Mouse (Mus musculus): ENCODE results near the gene Gm43064. TPM values are rescaled to one million over a fixed set of nuclear protein-coding genes. Genes with fewer than 3 reads are reported as not detected.
"Not testable (repeated sequence)": the region's sequence is repeated elsewhere in the genome, so short reads cannot be mapped to it uniquely, and the experiment has no call there.

Gm43064 gene
- under 1 TPM; 0.19 to 0.27 (median 0.26) TPM for total RNA-seq (2022)

DNA sequence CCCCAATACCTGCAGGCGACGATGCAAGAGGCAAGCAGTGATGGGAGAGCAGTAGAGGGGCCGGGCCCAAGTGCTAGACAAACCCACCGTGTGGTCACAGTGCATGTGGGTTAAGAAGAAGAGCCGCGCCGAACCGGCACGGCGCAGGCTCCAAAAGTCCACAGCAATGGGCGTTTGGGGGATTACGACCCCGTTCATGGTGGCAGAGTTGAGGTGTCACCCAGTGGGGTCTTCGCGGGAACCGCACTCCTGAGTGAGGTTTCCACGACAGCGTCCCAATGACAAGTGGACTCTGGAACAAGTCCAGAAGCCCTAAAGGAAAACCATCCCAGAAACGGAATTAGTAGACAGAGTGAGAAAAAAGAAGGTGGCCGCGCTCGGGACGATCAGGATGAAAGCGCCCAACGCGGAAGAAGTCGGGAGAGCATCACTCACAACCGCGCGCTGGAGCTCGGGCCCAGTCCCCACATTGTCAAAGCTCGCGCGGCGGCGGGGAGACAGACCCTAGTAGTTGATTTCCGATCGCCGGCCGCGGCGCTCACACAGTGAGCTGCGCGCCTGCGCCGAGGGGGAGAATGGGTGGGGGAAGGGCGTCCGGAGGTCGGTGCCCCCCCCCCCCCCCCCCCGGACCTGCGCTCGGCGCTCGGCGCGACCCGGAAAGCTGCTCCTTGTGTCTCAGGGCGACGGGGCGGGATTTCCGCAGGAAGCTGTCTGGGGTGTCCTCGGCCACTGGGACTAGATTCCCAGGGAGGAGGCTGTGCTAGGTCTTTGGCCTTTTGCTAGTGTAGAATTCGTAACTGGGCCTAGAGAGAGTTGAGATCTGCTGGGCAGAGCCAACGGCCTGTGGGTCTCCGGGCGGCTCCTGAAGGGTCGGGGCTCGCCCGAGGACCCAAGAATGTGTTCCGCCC is at the start of gene Gm43064, which contains the start of the genes Dclre1b and Ap4b1:
TSS of gene Gm43064 (plus strand) at position 683 of the 908 bp plus-strand sequence.
TSS of gene Dclre1b (minus strand) at position 554 of the 908 bp plus-strand sequence.
TSS of gene Ap4b1 (plus strand) at position 630 of the 908 bp plus-strand sequence.
- peak; percentile 71 to 82 for DNase-seq (ENCODE audit: low spot score in 2 of 2)

DNA sequence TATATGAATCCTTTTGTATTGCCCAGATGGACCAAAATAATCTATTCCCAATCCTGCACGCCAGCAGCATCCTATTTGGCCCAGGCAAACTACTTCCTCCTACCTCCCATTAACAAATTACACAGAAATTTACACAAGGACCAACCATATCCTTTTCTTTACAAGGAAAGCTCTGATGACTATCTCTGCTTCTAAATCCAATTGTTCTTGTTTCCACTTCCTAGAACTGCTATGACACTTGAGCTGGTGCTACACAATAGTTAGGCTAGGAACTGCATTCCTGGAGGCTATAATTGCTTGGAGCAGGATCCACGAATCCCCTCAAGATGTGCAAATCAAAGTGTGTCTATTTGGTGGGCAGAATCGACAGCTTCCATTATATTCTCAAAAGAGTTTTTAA is 42.6 kb upstream of the Gm43064 start:
- no peak for DNase-seq (ENCODE audit: low spot score in 2 of 2)

DNA sequence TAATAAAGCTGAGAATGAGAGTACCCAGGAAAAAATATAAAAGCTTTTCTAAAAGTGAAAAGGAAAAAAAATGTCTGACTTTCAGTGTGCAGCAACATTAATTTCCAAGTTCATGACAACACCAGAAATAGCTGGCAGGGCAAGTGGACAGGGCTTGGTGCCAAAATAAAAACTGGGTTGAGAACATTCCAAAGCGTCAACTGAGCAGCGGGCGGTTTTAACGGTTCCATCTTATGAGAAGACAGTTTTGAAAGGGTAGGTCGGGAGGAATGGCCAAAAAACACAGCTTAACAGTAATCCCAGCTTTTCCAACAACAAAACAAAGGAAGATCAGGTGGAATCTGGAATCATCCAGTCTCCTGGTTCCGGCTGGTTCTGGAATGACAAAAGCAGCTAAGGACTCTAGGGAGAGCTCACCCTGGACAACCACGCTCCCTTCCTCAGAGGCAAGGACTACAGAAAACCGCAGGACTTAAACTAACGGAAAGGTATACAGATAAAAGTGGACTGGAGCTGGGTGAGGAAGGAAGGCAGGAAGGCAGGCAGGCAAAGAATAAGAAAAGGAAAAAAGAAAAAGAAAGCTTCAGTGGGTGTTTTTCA is 37.7 kb upstream of the Gm43064 start:
- no peak for DNase-seq (ENCODE audit: low spot score in 2 of 2)

DNA sequence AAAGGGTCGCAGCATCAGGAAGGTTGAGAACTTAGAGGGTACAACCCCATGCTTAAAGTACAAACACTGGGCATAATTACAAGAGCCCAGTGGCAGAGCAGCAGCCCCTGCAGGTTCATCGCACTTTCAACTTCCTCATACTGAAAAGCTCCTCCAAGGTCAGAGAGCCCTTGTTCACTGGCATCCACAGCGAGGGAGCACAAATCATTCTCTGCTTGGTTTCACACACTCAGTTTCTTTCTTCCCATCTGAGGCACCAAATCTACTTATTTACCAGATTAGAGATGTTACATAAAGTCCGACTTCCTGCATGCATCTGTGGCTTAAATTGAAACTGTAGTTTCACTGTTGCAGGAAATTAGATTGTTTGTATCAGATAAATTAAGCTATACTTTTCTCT is 36.5 kb upstream of the Gm43064 start:
- DNase-seq (ENCODE audit: low spot score in 2 of 2) = no peak

DNA sequence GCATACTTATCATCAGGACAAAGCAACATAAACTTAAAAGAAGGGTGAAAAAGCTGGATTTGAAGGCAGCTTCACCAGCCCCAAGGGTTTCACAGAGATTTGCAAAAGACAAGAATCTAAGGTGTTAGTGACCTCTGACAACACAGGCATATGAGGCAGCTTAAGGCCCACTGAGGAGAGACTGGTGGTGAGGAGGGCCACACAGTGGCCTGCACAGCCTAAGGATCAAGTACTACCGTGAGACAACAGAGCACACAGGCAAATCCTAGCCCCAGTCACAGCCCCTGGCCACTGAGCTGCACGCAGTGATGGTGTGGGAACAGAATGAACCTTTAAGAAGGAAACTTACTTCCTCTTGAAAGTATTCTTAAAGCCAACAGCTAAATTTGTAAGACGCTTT is 35.9 kb upstream of the Gm43064 start:
- no peak for DNase-seq (ENCODE audit: low spot score in 2 of 2)

DNA sequence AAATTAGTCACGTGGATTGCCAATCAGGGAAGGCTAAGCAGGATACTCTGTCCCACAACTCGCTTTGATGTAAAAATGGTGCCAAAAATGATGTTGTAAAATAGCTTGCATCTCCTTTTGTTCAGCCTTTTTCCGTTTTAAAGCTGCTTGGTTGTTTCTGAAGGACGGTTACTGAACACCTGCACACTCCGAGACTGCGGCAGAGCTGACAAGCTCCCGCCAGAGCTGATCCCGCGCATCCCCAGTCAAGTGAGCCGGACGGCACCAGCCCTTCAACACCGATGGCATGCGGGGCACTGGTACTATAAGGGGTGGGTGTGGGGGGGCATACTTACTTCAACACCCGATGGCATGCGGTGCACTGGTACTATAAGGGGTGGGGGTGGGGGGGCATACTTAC is 35.4 kb upstream of the Gm43064 start:
- DNase-seq (ENCODE audit: low spot score in 2 of 2) = no peak

DNA sequence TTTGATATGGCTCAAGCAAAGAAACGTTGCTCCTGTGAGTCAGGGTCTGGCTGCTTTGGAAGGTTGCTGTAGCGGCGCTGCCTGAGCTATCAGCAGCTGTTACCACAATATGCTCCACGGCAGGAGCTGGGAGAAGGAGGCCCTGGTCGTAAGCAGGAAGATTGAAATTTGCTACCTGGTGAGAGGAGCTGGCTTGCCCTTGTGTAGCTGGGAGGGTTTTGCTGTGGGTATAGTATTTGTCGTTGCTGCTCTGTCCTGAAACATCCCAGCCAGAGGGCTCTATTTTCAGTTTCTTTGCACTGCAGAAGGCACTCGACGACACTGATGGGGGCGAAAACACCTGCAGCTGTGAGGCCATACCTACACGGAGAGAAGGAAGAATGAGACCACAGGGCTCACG is 31.4 kb upstream of the Gm43064 start:
- peak in 1 of 2 experiments; percentile 21 for DNase-seq (ENCODE audit: low spot score in 2 of 2)

DNA sequence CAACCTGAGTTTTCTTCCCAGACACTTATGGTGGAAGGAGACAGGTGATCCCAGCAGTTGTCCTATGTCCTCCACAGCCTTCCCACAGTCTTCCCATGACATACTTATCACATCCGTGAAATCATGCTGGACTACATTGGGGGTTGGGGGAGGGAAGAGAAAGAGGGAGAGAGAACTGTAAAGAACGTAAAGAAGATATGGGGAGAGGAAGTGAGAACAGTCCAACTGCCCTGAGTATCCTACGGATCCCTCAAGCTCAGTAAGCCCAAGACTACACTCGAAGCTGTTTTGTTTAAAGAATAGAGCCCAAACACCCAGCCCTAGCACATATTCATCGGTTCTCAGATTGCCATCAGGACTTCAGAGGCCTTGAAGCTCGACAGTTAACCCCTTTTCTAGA is 30.7 kb upstream of the Gm43064 start:
- DNase-seq (ENCODE audit: low spot score in 2 of 2) = no peak

DNA sequence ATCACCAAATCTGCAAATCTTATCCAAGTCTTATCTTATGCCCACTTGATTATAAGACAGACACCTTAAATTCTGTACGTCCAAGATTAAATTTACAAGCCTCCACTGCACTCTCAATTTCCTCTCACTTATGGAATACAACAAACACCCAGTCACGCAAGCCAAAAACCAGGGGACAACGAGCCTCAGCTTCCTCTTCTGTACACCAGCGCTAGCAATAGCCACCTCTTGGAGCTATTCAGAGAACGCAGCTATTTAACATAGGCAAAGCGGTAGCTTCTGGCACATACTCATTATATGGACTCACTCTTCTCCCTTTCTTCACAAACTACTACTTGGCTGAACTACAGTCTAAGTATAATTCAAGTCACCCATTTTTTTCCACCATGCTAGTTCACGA is 30.2 kb upstream of the Gm43064 start:
- DNase-seq (ENCODE audit: low spot score in 2 of 2) = no peak

DNA sequence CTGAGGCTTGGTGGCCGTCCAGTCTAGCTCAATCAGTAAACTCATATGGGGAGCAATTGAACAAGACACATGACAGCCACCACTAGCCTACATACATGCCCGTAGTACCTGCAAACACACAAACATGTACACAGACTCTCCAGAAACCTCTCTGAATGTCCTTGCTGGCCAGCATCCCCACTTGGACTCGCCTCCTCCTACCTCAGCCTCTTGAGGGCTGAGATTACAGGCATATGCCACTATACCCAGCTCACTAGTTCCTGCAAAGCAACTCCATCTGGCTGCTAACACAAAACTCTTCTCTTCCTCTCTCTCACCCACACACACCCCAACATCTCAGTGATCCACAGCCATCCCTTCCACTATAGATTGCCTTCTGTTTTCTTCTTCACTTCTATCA is 29.1 kb upstream of the Gm43064 start:
- peak in 1 of 2 experiments; percentile 48 for DNase-seq (ENCODE audit: low spot score in 2 of 2)

DNA sequence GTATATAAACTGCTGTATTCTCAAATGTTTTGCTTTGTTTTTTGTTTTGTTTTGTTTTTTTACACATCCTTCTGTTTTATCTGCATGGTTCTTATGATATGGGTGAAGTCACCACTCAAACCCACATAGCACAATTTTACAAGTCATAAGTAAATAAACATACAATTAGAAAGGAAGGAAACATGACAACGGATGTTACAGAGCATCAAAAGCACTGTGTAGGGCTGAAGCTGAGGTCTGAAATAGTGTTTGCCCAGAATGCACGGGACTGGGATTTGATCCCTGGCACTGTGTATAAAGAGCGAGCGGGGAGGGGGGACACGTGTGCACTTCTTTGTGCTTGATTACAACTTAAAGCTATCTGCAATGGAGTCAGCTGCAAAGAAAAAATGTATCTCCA is 28.6 kb upstream of the Gm43064 start:
- no peak for DNase-seq (ENCODE audit: low spot score in 2 of 2)

DNA sequence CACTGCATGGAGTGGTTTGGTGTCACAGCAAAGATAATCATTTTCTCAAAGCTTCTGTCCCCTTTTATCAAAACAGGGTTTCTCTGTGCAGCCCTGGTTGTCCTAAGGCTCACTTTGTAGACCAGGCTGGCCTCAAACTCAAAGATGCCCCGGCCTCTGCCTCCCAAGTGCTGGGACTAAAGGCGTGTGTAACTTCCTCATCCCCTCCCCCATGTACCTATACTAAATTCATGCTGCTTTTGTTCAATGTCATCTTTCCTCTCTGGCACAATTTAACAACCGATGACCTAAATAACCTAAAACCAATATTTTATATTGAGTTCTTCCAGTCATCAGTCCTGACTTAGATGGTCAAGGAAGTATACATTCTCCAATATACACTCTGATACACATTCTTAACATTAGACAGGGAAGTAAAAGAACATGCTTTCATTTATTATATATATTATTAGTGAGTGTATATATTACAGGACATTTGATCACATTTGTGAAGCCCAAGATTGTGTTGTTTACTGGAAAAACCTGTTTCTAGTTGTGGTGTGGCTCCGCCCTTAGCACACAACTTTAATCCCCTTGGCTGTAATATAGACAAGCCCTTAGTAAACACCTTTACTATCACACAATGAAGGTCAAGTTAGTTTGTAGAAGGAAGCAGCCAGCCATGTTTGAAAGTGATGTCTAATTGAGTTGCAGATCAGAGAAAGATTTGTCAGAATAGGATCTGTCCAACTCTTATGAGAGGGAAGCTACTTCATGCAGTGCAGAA is 26.3 kb upstream of the Gm43064 start:
- DNase-seq (ENCODE audit: low spot score in 2 of 2) = no peak

DNA sequence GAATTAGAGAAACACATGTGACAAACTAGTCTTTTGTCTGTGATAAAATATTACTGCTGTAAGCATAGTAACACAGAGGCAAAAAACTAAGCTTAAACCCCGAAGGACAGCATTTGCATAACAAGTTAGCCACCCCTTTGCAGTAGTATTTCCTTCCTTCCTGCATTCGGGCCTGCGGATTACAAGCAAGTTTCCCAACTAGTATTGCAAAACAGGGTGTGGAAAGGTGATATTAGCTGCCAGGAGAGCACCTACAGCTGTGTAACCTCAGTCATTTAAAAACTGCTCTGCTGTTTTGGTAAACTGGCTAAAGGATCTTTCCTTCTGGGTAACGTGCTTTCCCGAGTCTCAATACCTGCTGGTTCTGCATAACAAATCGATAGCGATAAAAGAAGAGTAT is 22.1 kb upstream of the Gm43064 start:
- DNase-seq (ENCODE audit: low spot score in 2 of 2) = no peak

DNA sequence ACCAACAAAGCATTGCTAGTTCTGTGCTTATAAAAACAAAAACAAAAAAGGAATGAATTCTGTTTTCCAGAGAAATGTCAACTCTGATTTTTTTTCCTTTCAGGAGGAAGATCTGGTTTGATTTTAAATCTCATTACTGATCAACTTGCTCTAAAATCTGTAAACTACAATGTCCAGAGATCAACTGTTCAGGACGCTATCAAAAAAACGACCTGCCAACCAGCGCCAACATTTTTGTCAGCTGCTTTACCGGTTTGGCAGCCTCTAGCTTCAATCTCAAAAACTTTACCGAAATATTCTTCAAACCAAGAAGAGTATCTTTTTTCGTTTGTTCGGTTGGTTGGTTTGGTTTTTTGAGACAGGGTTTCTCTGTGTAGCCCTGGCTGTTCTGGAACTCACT is 20.3 kb upstream of the Gm43064 start:
- no peak for DNase-seq (ENCODE audit: low spot score in 2 of 2)

DNA sequence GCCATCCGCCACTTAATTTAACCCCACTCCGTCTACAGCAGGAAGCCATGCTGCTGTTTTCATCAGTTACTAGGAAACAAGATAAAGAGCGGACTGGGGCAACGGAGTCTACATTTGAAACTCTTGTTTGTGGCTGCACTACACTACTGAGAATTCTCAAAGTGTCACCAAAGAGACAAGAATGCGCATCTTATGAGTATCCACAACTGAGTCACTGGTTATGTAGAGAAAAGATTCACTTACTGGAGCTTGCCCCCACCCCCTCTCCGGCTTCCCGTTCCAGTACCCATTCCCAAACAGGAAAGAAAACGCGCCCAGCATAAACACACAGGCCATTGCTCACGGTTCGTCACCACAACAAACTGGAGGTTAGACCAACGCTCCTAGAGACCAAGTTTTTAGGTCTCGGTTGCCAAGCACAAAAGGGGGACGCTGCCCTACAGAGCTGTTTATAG is 19.5 kb upstream of the Gm43064 start:
- DNase-seq (ENCODE audit: low spot score in 2 of 2) = no peak

DNA sequence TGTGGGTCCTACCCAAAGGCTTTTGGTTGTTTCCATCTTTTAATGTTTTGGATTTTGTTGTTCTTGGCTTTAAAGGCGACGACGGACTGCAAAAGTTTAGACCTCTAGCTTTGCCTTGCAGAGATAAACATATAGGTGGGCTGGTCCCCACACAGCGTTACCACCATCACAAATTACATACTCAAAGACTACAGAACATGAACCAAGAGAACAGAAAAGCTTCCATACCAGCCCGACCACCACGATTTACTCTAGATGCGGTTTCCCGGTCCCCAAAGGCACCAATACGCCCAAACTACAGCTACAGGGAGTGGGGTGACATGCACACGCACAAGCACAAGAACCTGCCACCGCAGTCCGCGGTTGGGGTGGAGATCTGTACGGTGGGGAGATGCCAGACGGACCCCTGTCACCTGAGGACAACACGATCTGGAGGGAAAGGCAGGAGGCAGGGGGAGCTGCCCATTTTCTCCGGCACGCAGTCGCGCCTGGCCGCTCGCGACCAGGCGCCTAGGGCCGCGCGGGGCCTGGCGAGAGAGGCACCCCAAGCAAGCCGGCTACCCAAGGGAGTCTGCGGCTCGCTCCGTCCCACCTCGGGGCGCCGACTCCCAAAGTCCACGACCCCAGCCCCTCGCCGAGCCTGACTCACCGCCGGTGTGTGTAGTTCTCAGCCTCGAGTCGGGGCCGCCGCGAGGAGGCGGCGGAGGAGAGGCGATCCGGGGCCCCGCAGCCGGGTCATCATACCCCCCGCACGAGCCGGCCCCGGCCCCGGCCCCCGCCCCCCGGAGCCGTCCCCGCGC is 18.8 kb upstream of the Gm43064 start:
- no peak for DNase-seq (ENCODE audit: low spot score in 2 of 2)

DNA sequence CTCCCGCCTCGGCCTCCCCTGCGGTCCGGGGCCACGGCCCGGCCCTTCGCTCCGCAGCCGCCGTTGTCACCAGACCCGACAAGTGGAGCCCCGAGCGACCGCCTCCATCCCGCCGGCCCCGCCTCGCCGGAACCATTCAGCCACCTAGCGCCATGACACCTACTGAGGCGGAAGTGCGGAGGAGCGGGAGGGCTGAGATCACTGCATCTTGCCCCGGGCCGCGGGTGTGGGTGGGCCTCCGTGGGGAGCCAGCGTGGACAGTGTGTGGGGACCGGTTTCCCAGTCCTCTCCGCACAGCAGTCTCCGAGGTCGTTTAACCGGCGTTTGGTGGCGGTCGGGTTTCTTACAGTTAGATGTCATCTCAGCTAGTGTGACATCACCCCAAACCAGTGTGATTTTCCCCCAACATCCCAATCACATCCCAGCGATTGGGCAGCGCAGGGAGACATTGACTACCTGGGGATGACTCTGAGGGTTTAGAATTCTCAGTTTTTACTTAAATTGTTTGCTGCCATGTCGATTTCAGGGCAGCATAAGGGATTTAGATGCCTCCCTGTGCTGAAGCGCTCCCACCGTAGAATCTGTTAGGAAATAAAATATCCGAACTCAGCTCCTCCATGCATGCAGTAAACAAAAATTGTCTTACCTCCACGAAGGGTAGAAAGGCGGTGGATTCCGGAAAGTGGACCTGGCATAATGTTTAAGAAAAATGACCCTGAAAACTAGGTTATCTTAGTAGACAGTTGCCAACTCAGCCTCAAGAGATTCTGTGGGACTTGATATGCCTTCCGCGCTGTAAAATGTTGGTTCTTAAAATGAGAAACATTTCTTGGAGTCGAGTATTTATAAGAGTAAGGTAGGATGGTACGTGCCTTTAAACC is 17.9 kb upstream of the Gm43064 start, which contains the start of gene Hipk1:
TSS of gene Hipk1 (minus strand) at position 334 of the 881 bp plus-strand sequence.
- DNase-seq (ENCODE audit: low spot score in 2 of 2) = peak; percentile 89 to 92

DNA sequence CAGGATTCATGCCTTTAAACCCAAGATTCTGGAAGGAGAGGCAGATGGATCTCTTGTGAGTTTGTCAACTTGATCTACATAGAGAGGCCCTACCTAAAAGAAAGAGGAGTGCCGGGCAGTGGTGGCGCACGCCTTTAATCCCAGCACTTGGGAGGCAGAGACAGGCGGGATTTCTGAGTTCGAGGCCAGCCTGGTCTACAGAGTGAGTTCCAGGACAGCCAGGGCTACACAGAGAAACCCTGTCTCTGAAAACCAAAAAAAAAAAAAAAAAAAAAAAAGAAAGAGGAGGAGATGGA is 17.3 kb upstream of the Gm43064 start:
- not testable (repeated sequence) for DNase-seq (ENCODE audit: low spot score in 2 of 2)

DNA sequence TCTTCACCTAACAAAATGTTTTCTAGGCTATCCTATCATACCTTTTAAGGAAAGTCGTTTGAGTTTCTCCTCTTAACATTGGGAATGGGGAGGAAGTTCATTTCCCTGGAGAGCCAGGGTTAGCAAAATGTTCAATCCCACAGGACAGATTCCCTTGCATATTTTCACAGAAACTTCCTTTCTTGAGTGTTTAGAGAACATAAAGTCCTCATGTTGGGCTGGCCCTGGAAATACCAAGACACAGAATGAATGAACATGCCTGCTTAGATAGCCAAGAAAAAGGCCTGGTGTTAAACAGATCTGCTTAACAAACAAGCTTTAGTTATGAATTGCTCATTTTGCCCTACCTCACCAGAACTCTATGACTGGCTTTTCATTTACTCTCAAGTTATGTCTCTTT is 16.8 kb upstream of the Gm43064 start:
- no peak for DNase-seq (ENCODE audit: low spot score in 2 of 2)

DNA sequence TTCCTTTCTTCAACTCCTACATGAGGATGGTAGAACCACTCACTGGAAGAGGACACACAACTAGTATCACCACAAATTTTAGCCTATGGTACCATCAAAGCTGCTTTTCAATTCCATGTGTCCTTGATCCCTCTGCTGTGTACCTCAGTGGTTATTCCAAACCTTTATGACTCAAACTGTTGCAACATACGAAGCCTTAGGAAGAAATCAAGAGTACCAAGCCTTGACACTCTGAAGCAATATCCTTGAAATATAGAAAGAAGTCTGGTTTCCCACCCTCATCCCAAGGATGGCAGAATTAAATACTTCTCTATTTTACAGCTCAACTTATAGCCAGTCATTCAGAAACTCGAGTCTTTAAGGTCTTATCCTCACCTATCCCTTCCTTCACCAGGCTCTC is 13.0 kb upstream of the Gm43064 start:
- no peak for DNase-seq (ENCODE audit: low spot score in 2 of 2)
